Mouse (Mus musculus) gastrocnemius, adult 8-10 months (tissue): ENCODE results near the gene Abcc2. TPM values are rescaled to one million over a fixed set of nuclear protein-coding genes. Genes with fewer than 3 reads are reported as not detected.

ENCODE experiments used
- DNase-seq, 2 experiments: peaks; one replicate each; pipeline ENCODE4 v3.0.0; 2022; ENCODE audit warnings: low spot score in 2 of 2
- total RNA-seq, 4 experiments: library from RNA; stranded (reverse); gene quantifications; 2 replicates each; pipeline ENCODE4 v1.2.4; 2022

The Abcc2 gene
- total RNA-seq, result under 1 TPM in 1 of 4 experiments, not detected in 3; 0.11 TPM

DNA sequence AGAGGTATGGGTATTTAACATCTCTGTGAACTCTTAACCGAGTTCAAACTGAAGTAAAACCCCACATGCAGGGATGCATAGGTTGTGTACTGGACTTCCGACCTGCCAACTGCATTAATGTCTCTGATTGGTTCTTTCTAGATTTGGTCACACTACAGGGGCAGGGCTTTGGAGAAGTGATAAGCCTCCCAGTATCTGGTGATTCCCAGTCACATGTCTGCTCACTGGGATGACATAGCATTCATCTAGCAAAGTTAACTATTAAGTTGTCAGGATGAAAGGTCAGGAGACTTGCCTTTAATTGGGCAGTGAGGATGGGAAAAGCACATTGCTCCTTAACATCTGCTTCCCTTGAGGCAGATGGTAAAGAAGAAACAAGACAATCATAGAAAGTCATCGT lies at the start of gene Abcc2:
Gene Abcc2, plus strand, starts transcription at position 213 of the 400 bp plus-strand sequence.
- no peak for DNase-seq

DNA sequence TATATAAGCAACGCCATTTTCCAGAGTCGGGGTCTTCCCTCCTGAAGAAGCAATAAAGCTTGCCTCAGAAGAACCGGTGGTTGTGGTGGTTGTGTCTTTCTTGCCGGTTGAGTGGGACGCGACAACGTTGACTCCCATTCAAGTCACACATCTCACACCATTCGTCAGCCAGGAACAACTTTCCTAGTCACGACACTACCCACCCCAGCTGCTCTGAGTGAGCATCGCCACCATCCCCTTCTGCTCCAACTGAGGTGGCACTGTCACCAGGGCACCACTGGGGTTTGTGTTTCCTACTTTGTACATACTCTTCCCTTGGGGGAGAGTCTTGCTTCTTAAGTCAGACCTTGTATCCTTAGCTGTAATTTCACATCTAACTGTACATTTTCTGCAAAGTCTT lies 43.6 kb upstream of the Abcc2 start:
- no peak for DNase-seq

DNA sequence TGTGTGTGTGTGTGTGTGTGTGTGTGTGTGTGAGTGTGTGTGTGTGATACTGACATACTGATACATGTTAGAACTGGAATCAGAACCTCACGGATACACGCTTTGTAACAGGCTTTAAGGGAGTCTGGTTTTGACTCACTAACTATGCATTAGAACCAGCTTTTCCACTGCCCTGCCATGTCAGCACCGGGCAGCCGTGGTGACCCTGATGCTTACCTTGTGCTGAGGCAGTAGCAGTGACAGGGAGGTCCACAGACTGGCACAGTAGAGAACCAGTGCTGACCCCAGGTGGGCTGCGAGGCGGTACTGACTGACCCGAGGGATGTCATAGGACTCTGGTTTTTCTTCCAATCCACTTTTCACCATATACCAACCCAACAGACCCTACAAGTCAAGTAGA lies 38.6 kb upstream of the Abcc2 start:
- no peak for DNase-seq

DNA sequence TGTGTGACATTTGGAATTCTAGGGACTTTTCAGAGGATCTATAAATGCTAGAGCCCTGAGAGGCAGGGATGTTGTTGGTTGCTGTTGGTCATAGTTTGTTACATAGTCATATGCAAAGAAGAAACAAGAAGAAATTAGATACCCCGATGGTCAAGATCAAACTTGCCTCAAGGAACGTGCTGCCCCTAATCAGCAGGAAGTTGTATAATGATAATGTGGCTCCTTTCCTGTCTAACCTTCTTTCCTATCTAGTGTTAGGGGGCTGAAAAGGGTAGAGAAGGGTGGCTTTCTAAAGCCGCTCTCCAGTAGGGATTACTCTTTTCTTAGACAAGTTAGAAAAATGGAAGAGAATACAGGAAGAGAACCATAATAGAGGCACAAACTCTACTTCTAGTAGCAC lies 36.3 kb upstream of the Abcc2 start:
- no peak for DNase-seq

DNA sequence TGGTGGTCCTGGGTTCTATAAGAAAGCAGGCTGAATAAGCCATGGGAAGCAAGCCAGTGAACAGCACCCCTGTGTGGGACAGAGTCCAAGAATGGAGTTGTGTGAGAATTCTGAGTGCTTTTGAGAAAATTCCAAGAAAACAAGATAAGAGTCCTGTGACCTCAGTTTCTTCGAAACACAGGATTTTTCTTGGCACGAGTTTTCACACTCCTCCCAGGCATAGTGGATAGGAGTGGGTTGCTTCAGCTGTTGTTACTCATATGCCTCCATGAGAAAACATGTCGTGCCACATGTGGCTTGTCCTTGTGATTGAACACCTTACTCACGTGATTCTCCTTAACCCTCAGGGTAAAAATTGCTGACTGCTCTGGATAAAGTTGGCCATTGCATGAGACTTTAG lies 34.1 kb upstream of the Abcc2 start:
- no peak for DNase-seq

DNA sequence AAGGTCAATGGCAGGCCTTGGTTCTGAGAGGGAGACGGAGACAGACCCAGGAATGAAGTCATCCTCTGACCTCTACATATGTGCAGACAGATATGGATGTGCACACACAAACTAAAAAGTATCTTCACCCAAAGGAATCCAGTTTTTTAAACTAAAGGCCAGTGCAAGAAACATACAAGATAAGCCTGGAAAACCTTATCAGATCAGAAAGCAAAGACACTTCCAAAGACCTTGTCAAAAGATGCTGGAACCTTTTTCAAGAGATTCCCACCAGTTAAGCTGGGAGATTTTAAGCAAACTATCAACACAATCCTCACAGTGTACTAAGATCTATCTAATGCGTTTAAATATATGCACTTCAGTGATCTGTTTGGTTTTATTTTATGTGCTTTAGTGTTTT lies 32.0 kb upstream of the Abcc2 start:
- no peak for DNase-seq

DNA sequence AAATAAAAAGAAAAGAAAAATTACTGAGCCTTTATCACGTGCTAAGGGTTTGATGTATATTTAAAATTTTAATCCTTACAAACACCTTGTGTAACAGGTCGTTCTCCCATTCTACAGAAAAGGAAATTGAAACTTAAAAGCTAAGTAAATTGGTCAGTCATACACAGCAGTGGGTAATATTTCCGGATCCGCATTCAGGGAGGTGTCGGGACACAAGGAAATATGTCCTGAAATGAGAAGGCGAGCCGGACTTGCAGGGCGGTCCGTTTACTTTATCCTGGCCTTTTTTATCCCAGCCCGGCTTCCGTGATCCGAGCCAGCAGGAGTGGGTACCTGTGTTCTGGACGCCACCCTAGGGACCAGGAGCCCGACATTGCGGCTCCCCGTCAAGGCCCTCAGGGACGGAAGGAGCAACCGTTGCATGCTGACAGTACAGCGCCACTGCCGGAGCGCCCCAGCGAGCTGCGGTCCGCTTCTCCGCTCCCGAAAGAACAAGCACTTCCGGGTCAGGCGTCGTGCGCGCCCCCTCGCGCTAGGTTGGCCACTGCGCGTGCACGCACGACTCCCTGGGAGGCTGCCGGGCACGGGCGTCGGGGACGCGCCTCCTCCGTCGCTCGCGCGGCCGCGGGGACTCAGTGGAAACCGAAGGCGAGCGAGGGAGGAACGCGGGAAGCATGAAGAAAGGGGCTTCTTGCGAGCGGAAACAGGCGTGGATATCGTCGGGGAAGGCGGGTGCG lies 29.3 kb upstream of the Abcc2 start, which contains the start of the genes Cutc and Cox15:
Gene Cutc, plus strand, starts transcription at position 508 of the 737 bp plus-strand sequence.
Gene Cox15, minus strand, starts transcription at position 512 of the 737 bp plus-strand sequence.
- peak; percentile 95 to 97 for DNase-seq

DNA sequence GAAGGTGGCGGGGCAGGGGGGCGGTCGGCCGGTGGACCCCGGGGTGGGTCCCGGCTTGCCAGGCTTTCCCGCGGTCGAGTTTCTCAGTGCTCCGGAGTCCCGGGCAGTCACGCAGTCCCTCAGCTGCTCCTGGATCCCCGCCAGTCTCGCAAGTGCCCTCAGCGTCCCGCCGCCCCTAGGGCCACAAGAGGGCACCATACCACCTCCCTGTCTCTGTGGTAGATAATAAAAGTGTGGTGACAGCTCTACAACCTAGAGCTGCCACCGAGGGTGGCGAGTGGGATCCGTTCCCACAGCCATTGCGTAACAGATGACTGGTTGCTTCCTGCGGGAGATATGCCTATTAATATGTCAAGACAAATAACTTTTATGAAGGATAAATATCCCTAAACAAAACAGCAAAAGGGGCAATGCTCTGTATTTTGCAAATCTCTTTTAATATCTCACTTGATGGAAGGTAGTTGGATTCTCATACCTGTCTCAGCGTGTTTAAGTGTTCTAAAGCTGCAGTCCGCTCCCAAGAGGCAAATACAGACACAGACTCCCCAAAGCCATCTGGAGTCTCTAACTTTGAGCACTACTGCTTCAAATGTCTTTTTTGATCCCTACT lies 28.7 kb upstream of the Abcc2 start:
- DNase-seq, result peak; percentile 87 to 92

DNA sequence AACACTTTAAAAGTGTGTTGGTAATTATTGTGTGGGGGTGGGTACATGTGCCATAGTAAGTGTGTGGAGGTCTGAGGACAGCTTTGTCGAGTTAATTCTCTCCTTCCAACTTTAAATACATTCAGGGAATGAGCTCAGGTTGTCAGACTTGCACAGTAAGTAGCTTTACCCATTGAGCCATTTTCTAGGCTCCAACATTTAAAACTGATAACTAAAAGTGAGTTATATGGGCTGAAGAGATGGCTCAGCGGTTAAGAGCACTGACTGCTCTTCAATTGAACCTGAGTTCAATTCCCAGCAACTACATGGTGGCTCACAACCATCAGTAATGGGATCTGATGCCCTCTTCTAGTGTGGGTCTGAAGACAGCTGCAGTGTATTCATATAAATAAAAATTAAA lies 27.8 kb upstream of the Abcc2 start:
- DNase-seq, result no peak

DNA sequence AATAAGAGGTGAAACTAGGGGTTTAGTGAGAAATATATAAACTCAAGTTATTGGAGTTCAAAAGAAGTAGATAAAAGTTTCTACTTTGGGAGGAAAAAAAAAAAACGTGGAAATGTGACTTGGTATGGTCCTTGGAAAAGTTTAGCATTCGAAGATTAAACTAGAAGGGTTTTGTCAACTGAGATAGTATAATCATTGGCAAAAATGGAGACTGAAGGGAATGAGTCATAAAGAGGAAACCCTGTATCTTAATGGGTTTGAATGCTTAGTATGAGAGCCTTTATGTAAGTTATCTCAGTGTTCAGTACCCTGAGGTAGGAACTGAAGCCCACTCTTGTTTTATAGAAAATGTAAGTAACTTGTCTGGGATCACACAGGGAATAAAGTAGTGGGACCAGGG lies 27.1 kb upstream of the Abcc2 start:
- DNase-seq, result no peak

DNA sequence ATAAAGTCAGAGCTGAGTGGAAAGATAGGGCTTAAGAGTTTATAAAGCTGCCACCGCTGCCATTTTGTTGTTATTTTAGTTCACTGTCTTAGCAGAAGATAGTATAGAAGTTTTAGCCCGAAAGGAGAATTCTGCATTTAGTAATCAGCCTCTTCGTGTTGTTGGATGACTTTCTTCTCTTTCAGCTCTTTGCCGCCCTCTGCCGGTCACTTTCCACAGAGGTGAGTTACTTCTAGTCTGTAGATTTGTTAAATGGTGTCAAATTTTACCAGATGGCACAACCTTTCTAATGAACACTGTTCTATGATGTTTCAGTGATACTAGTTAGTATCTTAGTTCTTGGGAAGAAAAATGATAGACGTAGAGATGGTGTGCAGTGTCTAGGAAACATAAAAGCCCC lies 21.5 kb upstream of the Abcc2 start:
- DNase-seq, result peak; percentile 41 to 54

GRCm38 (mm10) chr19:43761543-43762256 lies 20.3 kb upstream of the Abcc2 start:
- DNase-seq, result no peak

GRCm38 (mm10) chr19:43762410-43762809 lies 19.6 kb upstream of the Abcc2 start:
- no peak for DNase-seq

GRCm38 (mm10) chr19:43766451-43766850 lies 15.5 kb upstream of the Abcc2 start:
- no peak for DNase-seq

- DNase-seq, result no peak
These were observed 14.3 kb upstream of the Abcc2 start for GRCm38 (mm10) chr19:43767549-43768322.

GRCm38 (mm10) chr19:43769366-43769960 lies 12.5 kb upstream of the Abcc2 start:
- no peak for DNase-seq

GRCm38 (mm10) chr19:43770584-43770983 lies 11.4 kb upstream of the Abcc2 start:
- no peak for DNase-seq

DNA sequence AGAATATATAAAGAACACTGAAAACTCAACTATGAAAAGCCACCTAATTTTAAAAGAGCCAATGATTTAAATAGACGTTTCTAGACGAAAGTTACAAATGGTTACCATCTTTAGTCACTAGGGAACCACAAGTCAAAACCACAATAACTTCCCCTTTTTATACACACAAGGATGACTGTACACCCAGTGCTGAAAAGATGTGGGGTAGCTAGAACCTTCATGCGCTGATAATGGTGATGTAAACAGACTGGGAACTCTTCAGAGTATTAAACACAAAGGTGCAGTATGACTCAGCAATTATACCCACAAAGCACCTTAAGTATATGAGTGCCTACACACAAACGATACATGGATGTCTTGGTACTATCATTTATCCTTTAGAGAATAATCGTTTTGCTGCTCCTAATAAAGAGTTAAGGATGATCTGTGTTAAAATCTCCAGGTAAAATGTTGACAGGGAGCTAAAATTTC lies 10.5 kb upstream of the Abcc2 start:
- no peak for DNase-seq

GRCm38 (mm10) chr19:43772311-43772710 lies 9.7 kb upstream of the Abcc2 start:
- no peak for DNase-seq

- DNase-seq, result no peak
These were observed 6.6 kb upstream of the Abcc2 start for GRCm38 (mm10) chr19:43775433-43775832.

DNA sequence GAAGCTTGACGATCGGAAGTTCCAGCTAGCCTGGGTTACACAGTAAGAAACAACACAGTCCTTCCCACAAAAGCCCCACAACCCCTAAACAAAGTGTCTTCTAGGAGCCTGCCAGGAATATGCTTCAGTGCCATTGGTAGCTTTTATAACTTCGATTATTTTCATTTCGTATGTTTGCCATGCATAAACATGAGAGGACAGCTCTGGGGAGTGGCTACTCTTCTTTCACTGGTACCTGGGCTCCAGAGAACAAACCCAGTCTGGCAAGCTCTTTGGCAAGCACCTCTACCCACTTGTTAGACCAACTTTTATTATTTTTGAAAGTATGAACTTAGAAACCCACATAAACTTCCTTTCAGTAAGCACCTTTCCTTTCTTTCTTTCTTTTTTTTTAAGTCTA lies 5.4 kb upstream of the Abcc2 start:
- DNase-seq, result no peak
